Mouse (Mus musculus): ENCODE data around the gene S100a3. TPM values are rescaled to one million over a fixed set of nuclear protein-coding genes. Genes with fewer than 3 reads are reported as not detected.

The S100a3 gene
- polyA plus RNA-seq, 1 experiment: 14.0 TPM

- no peak overlapping the region for H3K4me3 ChIP-seq (ENCODE audit: control insufficient read depth, insufficient read depth, low read length)
- no peaks in the 10 kb centered on the region for H3K4me1 ChIP-seq (replicated peaks; ENCODE audit: control insufficient read depth, insufficient read depth, low read length)
- WGBS: 80% methylated on average over 2 of the region's 2 CpGs
- no peaks in the 10 kb centered on the region for H3K36me3 ChIP-seq (ENCODE audit: control insufficient read depth, insufficient read depth, low read length)
- TF ChIP-seq POLR2A (IDR thresholded peaks at IDR 0.05; ENCODE audit: control insufficient read depth, extremely low read depth, insufficient read depth, low read length, poor library complexity) (no peak), CTCF (IDR thresholded peaks at IDR 0.05; ENCODE audit: borderline replicate concordance, control insufficient read depth, extremely low read depth, insufficient read depth, low read length, poor library complexity) (no peak)
- no peak for DNase-seq
- no peaks in the 10 kb centered on the region for H3K27me3 ChIP-seq (ENCODE audit: control insufficient read depth, insufficient read depth, low read length)
- no peak overlapping the region for H3K27ac ChIP-seq (ENCODE audit: control insufficient read depth, insufficient read depth, low read length)
These were observed 68.9 kb downstream of the S100a3 start for GRCm38 (mm10) chr3:90629298-90629697.

GRCm38 (mm10) chr3:90631984-90632383, 71.6 kb downstream of the S100a3 start:
- Histone ChIP-seq H3K36me3 (ENCODE audit: control insufficient read depth, insufficient read depth, low read length) (no peaks in the 10 kb centered on the region), H3K27ac (ENCODE audit: control insufficient read depth, insufficient read depth, low read length) (no peak overlapping the region), H3K4me1 (replicated peaks; ENCODE audit: control insufficient read depth, insufficient read depth, low read length) (no peaks in the 10 kb centered on the region), H3K27me3 (ENCODE audit: control insufficient read depth, insufficient read depth, low read length) (no peaks in the 10 kb centered on the region), H3K4me3 (ENCODE audit: control insufficient read depth, insufficient read depth, low read length) (no peak overlapping the region)
- no peak for TF ChIP-seq POLR2A (IDR thresholded peaks at IDR 0.05; ENCODE audit: control insufficient read depth, extremely low read depth, insufficient read depth, low read length, poor library complexity)
- no peak for TF ChIP-seq CTCF (IDR thresholded peaks at IDR 0.05; ENCODE audit: borderline replicate concordance, control insufficient read depth, extremely low read depth, insufficient read depth, low read length, poor library complexity)
- DNase-seq: no peak
- 40% methylated on average over 2 of the region's 2 CpGs for WGBS

GRCm38 (mm10) chr3:90638511-90639275, 78.3 kb downstream of the S100a3 start:
- TF ChIP-seq POLR2A (IDR thresholded peaks at IDR 0.05; ENCODE audit: control insufficient read depth, extremely low read depth, insufficient read depth, low read length, poor library complexity): no peak
- TF ChIP-seq CTCF (IDR thresholded peaks at IDR 0.05; ENCODE audit: borderline replicate concordance, control insufficient read depth, extremely low read depth, insufficient read depth, low read length, poor library complexity): no peak
- Histone ChIP-seq H3K4me3 (ENCODE audit: control insufficient read depth, insufficient read depth, low read length) (no peak overlapping the region), H3K4me1 (replicated peaks; ENCODE audit: control insufficient read depth, insufficient read depth, low read length) (no peaks in the 10 kb centered on the region; the same call in 1 of the 2 replicates), H3K36me3 (ENCODE audit: control insufficient read depth, insufficient read depth, low read length) (no peaks in the 10 kb centered on the region), H3K27me3 (ENCODE audit: control insufficient read depth, insufficient read depth, low read length) (no peaks in the 10 kb centered on the region), H3K27ac (ENCODE audit: control insufficient read depth, insufficient read depth, low read length) (no peak overlapping the region)
- no peak for DNase-seq
- 52% methylated on average over 1 of the region's 1 CpGs for whole genome bisulfite sequencing

DNA sequence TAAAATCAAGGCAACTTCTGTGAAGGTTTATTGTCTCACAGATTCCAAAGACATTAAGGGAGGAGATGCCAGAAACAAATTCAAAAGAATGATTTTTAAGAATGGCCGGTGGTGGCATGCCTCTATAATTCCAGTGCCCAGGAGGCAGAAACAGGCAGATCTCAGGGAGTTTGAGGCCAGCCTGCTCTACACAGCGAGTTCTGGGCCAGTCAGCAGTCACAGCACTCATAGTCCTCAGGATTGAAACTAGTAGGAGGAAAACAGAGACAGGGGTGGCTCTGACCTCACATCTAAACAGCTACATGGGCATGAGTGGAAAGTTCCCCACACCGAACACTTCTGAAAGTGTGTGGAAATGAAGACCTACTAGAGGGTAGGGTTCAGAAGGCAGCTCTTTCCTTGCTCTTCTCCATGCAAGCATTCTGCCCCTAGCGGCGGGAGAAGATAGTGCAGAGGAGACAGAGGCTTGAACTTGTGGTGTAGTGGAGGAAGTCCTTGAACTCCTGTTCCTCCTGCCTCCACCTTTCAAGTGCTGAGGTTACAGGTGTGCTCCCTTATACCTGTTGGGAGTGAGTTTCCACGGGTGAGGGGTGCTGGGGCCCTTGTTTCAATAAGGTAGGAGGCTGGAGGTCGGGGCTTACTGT, 79.3 kb downstream of the S100a3 start:
- WGBS: 58% methylated on average over 7 of the region's 7 CpGs

GRCm38 (mm10) chr3:90640981-90641380, 80.6 kb downstream of the S100a3 start:
- TF ChIP-seq POLR2A (IDR thresholded peaks at IDR 0.05; ENCODE audit: control insufficient read depth, extremely low read depth, insufficient read depth, low read length, poor library complexity): no peak
- TF ChIP-seq CTCF (IDR thresholded peaks at IDR 0.05; ENCODE audit: borderline replicate concordance, control insufficient read depth, extremely low read depth, insufficient read depth, low read length, poor library complexity): no peak
- WGBS: 92% methylated on average over 7 of the region's 7 CpGs

More for the DNA sequence above, 79.3 kb downstream of the S100a3 start:
- no peak for TF ChIP-seq CTCF (IDR thresholded peaks at IDR 0.05; ENCODE audit: borderline replicate concordance, control insufficient read depth, extremely low read depth, insufficient read depth, low read length, poor library complexity)
- TF ChIP-seq POLR2A (IDR thresholded peaks at IDR 0.05; ENCODE audit: control insufficient read depth, extremely low read depth, insufficient read depth, low read length, poor library complexity): no peak
- Histone ChIP-seq H3K4me1 (replicated peaks; ENCODE audit: control insufficient read depth, insufficient read depth, low read length) (no peaks in the 10 kb centered on the region; the same call in 1 of the 2 replicates), H3K27me3 (ENCODE audit: control insufficient read depth, insufficient read depth, low read length) (no peaks in the 10 kb centered on the region), H3K27ac (ENCODE audit: control insufficient read depth, insufficient read depth, low read length) (no peak overlapping the region), H3K36me3 (ENCODE audit: control insufficient read depth, insufficient read depth, low read length) (no peaks in the 10 kb centered on the region), H3K4me3 (ENCODE audit: control insufficient read depth, insufficient read depth, low read length) (no peak overlapping the region)
- peak; percentile 70 for DNase-seq

DNA sequence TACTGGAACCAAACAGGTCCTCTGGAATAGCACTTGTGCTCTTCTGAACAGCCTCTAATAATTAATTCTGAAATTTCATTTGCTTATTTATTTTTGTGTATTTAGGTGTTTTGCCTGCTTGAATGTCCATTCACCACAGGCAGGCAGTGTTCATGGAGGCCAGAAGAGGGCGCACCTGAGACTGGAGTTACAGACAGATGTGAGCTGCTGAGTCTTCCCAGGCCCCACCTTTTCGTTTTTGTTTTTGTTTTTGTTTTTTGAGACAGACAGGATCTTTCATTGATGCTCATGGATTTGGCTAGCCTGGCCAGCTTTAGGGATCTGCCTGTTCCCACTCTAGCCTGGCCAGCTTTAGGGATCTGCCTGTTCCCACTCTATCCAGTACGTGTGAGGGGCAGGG, 83.8 kb downstream of the S100a3 start:
- WGBS: 51% methylated on average over 3 of the region's 3 CpGs
- no peak overlapping the region for H3K27ac ChIP-seq (ENCODE audit: control insufficient read depth, insufficient read depth, low read length)

More at GRCm38 (mm10) chr3:90640981-90641380, 80.6 kb downstream of the S100a3 start:
- Histone ChIP-seq H3K4me3 (ENCODE audit: control insufficient read depth, insufficient read depth, low read length) (no peak overlapping the region), H3K36me3 (ENCODE audit: control insufficient read depth, insufficient read depth, low read length) (no peaks in the 10 kb centered on the region), H3K27me3 (ENCODE audit: control insufficient read depth, insufficient read depth, low read length) (no peaks in the 10 kb centered on the region), H3K4me1 (replicated peaks; ENCODE audit: control insufficient read depth, insufficient read depth, low read length) (no peaks in the 10 kb centered on the region; the same call in 1 of the 2 replicates), H3K27ac (ENCODE audit: control insufficient read depth, insufficient read depth, low read length) (no peak overlapping the region)
- no peak for DNase-seq

More for the DNA sequence above, 83.8 kb downstream of the S100a3 start:
- Histone ChIP-seq H3K36me3 (ENCODE audit: control insufficient read depth, insufficient read depth, low read length) (no peaks in the 10 kb centered on the region), H3K4me3 (ENCODE audit: control insufficient read depth, insufficient read depth, low read length) (no peak overlapping the region), H3K27me3 (ENCODE audit: control insufficient read depth, insufficient read depth, low read length) (no peaks in the 10 kb centered on the region), H3K4me1 (replicated peaks; ENCODE audit: control insufficient read depth, insufficient read depth, low read length) (no peaks in the 10 kb centered on the region; the same call in 1 of the 2 replicates)
- peak; percentile 67 for DNase-seq
- TF ChIP-seq CTCF (IDR thresholded peaks at IDR 0.05; ENCODE audit: borderline replicate concordance, control insufficient read depth, extremely low read depth, insufficient read depth, low read length, poor library complexity) (peak; percentile 18; the same call in 1 of the 2 replicates), POLR2A (IDR thresholded peaks at IDR 0.05; ENCODE audit: control insufficient read depth, extremely low read depth, insufficient read depth, low read length, poor library complexity) (no peak)
